Mouse (Mus musculus) spleen, adult 2 months (tissue): ENCODE data around the gene Urb2.

Experiments
- CTCF ChIP-seq: fragments of 200-500 bp; IDR thresholded peaks from 2 replicates; pipeline ENCODE4 v1.5.1; 2011; ENCODE audit warnings: mild to moderate bottlenecking, inconsistent platforms; ENCODE audit not compliant: insufficient read depth, insufficient read length, insufficient replicate concordance; ENCODE audit errors: extremely low read depth
- POLR2A ChIP-seq: fragments of 200-500 bp; IDR thresholded peaks from 2 replicates; pipeline ENCODE4 v1.6.1; 2011; ENCODE audit warnings: low read depth, low read length, inconsistent platforms

DNA sequence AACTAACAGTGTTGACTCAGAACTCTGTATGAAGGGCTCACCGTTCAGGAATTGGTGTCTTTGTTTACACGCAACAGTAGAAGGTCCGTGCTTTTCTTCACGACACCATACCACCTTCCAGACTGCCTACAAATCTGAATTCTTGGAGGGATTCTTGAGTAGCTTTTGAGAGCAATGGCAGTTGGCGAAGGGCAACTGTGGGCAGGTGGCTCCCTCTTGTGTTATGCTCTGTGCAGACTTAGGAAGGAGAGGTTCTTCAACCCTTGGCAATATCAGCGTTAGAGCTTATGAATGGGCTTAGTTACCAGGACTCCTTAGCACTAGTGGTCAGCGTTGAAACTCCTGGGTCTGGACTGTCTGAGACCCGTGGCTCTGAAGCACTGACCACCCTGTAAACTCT lies 28.7 kb upstream of the Urb2 start:
- TF ChIP-seq CTCF (peak; percentile 9; the same call in 1 of the 2 replicates), POLR2A (no peak)
